Mouse (Mus musculus) megakaryocyte, adult 5-6 weeks (primary cell): ENCODE results near the gene Cttnbp2. TPM values are rescaled to one million over a fixed set of nuclear protein-coding genes. Genes with fewer than 3 reads are reported as not detected.
"Not testable (repeated sequence)": the region's sequence is repeated elsewhere in the genome, so short reads cannot be mapped to it uniquely, and the experiment has no call there.

Experiments used
- ATAC-seq: 2 replicates; pipeline ENCODE4 v1.8.0; 2016; ENCODE audit warnings: mild to moderate bottlenecking, inconsistent platforms; ENCODE audit not compliant: poor library complexity, severe bottlenecking
- total RNA-seq, 2 experiments: library from RNA; stranded (forward) in 1 of 2; stranded (reverse) in 1 of 2; fragments of 153-499, 151-499 nt in 1 of 2; fragments of 221-1000, 200-1000 nt in 1 of 2; gene quantifications; 2 replicates each; pipeline versions ENCODE4 v1.2.3 to v1.2.4; 2015 to 2017

Cttnbp2 gene
- total RNA-seq, 2 experiments from 2014 or later: not detected

GRCm38 (mm10) chr6:18423112-18423511 lies 91.5 kb downstream of the Cttnbp2 start:
- ATAC-seq: no peak

GRCm38 (mm10) chr6:18421561-18421960 lies 93.1 kb downstream of the Cttnbp2 start:
- no peak for ATAC-seq

- no peak for ATAC-seq
These were observed 94.0 kb downstream of the Cttnbp2 start for GRCm38 (mm10) chr6:18420660-18421059.

GRCm38 (mm10) chr6:18417866-18418454 lies 96.7 kb downstream of the Cttnbp2 start:
- ATAC-seq: no peak

- no peak for ATAC-seq
These were observed 98.7 kb downstream of the Cttnbp2 start for GRCm38 (mm10) chr6:18415961-18416360.

GRCm38 (mm10) chr6:18411505-18412225 lies 103.0 kb downstream of the Cttnbp2 start:
- ATAC-seq: no peak

- ATAC-seq: no peak
These were observed 106.2 kb downstream of the Cttnbp2 start for GRCm38 (mm10) chr6:18408445-18408844.

- no peak for ATAC-seq
These were observed 113.5 kb downstream of the Cttnbp2 start for GRCm38 (mm10) chr6:18401066-18401674.

GRCm38 (mm10) chr6:18381380-18381779 lies 133.3 kb downstream of the Cttnbp2 start:
- no peak for ATAC-seq

- no peak for ATAC-seq
These were observed 134.1 kb downstream of the Cttnbp2 start for GRCm38 (mm10) chr6:18380300-18381202.

GRCm38 (mm10) chr6:18377755-18378154 lies 136.9 kb downstream of the Cttnbp2 start:
- ATAC-seq: not testable (repeated sequence)

GRCm38 (mm10) chr6:18374744-18375143 lies 139.9 kb downstream of the Cttnbp2 start:
- no peak for ATAC-seq

GRCm38 (mm10) chr6:18373652-18374051 lies 141.0 kb downstream of the Cttnbp2 start:
- no peak for ATAC-seq

GRCm38 (mm10) chr6:18372447-18373228 lies 142.0 kb downstream of the Cttnbp2 start:
- peak; percentile 63 for ATAC-seq

GRCm38 (mm10) chr6:18369723-18370122 lies 144.9 kb downstream of the Cttnbp2 start:
- ATAC-seq: no peak

GRCm38 (mm10) chr6:18369054-18369453 lies 145.6 kb downstream of the Cttnbp2 start:
- ATAC-seq: no peak

- no peak for ATAC-seq
These were observed 152.4 kb downstream of the Cttnbp2 start for GRCm38 (mm10) chr6:18362232-18362631.

- no peak for ATAC-seq
These were observed 153.7 kb downstream of the Cttnbp2 start for GRCm38 (mm10) chr6:18360955-18361354.

GRCm38 (mm10) chr6:18360154-18360553 lies 154.5 kb downstream of the Cttnbp2 start:
- no peak for ATAC-seq

- no peak for ATAC-seq
These were observed 165.3 kb downstream of the Cttnbp2 start for GRCm38 (mm10) chr6:18349153-18349858.
